Mouse (Mus musculus): ENCODE results near the gene Gria1.

The Gria1 gene

DNA sequence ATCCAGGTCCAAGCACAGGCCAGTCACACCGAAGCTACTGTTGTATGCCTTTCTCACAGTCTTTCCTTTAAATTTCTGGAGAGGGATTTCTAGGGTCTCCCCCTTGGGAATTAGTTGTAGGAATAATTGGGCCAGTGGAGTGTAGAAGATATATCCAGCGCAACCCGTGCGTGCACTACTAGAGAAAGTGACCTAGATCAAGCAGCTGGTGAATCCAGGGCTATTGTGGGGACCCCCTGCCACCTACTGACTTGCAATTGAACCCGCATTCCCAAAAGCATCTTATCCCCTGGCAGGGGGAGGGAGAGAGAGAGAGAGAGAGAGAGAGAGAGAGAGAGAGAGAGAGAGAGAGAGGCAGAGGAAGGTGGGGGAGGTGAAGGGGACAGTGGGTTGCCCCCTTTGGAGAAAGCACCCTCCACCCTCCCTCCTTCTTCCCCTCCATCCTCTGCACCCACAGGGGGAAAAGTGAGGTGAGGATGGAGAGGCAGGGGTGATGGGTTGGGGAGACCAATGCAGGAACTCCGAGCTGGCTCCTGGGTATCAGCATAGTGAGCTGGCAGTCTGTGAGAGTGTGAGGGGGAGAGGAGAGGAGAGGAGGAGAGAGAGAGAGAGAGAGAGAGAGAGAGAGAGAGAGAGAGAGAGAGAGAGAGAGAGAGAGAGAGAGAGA, at the start of gene Gria1:
TSS of gene Gria1 (plus strand) at position 364 of the 667 bp plus-strand sequence.
- DNase-seq (ENCODE audit: low spot score in 2 of 2) = no peak

DNA sequence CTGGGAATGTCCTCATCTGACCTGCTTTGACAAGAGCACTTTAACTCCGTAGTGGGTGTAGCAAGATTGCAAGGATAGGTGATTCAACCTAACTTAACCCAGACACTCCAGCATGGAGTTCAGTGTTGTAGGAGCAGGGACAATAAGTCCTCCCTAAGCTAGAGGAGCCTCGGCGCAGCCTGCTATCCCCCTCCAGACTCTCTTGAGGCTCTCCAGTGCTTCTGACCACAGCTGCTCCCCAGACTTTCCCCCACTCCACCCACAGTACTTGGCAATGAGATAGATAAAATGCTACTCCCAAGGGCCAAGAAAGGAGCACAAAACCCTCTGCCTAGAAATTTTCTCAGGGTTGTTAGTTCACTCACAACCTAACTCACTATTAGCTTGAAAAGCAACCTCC, 49.4 kb upstream of the Gria1 start:
- no peak for DNase-seq (ENCODE audit: low spot score in 2 of 2)

DNA sequence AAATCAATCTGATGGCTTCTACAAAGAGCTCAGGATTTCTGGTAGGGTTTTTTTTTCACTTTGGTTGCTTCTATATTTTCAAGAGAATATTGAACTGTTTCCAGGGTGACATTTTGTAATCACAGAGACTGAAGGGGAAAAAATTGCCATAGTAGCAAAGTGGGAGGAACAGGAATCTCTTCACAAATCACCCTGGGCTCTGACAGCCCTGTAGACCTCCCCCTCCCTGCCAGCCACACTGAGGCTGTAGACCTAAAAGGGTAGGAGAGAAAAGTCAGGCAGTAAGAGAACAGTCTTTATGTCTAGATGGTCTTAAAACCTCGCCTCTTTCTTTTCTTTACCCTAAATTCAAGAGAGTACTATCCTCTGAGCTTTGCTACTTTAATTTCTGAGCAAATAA, 38.4 kb upstream of the Gria1 start:
- no peak for DNase-seq (ENCODE audit: low spot score in 2 of 2)

DNA sequence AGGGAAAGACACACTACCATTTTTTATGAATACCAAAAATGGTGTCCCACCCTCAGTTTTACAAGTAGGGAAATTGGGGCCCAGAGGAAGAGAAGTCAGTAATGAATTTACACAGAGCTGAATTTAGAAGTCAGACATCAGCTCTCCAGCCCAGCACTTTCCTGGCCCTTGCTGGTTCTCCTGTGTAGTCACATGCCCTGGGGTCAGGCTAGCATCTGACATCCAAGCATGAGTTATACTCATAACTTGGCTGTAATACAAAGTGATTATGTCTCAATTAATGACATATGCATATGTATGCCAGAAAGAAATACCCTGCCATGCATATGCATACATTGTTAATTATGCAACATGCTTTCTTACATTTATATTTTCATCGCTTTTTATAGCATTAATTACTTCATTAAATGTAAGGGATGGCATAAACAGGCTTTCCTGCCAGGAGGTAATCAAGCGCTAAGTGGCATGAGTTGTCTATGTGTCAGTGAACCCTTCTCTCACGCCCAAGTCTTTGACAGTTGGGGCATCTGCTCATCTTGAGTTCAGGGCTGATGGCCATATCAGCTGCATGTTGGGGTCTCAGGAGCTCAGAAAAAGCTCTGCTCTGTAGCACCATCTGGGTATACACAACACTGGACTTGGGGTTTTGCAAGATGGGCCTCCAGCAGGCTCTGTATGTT, 26.7 kb upstream of the Gria1 start:
- no peak for DNase-seq (ENCODE audit: low spot score in 2 of 2)

DNA sequence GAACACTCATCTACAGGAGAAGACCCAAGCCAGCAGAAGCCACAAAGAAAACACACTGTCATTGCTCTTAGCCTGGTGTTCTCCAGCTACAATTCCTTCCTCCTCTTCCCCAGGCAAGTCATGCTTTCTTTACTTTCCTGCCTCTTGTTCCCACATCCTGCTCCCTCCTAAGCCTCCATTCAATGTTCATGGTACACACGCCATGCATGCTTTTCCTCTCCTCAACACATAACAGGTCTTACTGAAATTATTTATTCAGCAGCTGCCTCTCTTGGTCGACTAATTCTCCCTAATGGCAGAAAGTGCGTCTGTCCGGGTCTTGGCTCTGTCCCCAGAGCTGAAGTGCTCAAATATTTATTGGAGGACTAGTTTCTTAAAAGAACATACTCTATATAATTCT, 25.7 kb upstream of the Gria1 start:
- no peak for DNase-seq (ENCODE audit: low spot score in 2 of 2)

DNA sequence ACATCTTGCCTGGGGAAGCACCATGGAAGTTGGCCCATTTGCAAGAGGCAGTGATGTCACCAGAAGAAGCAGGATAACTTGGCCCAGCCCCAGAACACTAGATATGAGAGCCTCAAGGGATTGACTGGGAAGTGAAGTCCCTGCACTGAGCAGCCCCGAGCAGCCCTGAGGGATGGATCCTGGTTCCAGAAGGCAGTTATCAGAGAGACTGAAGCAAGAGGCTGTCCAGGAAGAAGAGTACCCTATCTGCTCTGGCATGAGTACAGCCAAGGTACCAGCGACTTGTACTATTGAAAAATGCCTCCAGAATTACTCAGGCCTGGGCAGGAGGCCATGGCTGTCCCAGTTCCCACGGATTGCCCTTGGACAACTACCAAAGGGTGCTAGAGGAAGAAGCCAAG, 11.6 kb upstream of the Gria1 start:
- peak in 1 of 2 experiments; percentile 21 for DNase-seq (ENCODE audit: low spot score in 2 of 2)

DNA sequence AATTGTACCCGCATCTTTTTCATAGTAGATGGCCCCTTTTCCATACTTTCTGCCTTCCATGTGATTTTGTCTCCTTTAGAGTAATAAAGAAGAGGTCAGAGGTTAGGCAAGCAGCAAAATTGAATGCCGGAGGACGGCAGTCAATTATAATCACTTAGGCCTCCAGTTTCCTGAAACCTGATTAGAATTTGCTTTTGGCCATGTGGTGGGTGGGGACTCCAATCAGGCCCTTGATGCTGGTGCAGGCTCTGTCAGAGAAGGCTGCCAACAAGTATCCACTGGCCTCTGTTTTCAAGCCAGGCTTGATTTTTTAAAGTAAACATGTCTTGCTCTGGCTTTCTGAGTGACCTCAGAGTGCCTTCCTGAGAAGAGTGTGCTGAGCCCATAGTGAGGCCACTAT, 6.6 kb upstream of the Gria1 start:
- no peak for DNase-seq (ENCODE audit: low spot score in 2 of 2)

DNA sequence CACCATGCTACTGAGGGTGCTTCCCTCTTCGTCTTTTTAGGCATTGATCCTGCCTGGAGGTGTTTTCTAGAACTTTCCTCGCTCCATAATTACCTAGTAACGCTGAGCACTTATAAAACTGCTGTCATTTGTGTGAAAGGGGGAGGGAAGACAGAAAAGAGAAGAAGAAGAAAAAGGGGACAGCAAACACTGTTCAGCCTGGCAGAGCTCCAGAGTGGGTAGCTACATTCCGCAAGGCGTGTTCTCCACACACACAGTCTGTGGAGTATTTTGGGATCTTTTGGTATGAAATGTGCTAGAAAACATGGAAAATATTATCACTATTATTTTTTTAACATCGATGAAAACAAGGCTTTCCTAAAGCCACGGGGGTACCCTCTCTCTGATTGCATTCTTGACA, 5.8 kb upstream of the Gria1 start:
- no peak for DNase-seq (ENCODE audit: low spot score in 2 of 2)

DNA sequence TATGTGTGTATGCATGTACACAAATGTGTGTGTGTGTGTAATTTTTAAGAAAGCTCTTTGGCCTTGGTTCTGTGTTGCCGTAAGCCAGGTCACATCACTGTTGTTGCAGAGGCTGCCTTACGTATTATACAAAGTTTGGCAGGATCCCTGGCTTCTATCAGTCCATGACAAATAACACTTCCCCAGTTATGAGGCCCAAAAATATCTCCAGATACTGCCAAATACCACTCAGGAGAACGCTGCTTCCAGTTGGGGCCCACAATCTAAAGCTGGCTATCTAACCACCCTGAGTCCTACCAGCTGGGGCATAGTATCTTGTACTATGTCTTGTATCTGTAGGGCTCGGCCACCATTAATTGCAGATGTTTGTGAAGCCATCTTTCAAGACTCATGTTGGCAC, 3.4 kb upstream of the Gria1 start:
- DNase-seq (ENCODE audit: low spot score in 2 of 2) = no peak

DNA sequence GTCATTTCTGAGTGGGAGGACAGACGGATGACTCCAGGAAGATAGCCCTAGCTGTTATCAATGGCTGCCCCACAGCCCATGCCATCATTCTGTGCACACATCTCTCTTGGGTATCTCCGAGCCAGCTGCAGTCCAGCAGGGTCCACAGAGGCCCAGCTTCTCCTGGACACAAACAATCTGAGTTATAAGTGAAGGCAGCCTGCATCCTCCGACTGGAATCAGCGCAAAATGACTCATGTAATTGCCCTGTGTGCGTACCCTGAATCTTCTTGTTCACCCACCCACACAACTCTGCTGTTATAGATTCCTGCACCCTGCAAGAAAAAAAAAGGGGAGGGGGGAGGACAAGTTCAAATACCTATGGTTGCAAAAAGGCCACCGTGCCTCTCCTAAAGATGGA, 576 bp upstream of the Gria1 start:
- no peak for DNase-seq (ENCODE audit: low spot score in 2 of 2)

DNA sequence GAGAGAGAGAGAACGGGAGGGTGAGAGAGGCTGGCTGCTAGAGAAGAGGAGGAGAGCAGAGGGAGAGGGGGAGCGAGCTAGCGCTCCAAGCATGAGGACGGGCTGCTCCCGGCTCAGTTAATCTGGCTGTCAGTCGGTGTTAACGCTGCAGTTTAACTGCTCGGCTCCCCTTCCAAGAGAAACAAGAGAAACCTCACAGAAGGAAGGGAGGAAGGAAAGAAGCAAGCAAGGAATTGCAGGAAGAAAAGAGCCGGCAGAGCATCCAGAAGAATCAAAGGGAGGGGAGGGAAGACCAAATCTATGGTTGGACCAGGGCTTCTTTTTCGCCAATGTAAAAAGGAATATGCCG, 478 bp downstream of the Gria1 start:
- no peak for DNase-seq (ENCODE audit: low spot score in 2 of 2)

DNA sequence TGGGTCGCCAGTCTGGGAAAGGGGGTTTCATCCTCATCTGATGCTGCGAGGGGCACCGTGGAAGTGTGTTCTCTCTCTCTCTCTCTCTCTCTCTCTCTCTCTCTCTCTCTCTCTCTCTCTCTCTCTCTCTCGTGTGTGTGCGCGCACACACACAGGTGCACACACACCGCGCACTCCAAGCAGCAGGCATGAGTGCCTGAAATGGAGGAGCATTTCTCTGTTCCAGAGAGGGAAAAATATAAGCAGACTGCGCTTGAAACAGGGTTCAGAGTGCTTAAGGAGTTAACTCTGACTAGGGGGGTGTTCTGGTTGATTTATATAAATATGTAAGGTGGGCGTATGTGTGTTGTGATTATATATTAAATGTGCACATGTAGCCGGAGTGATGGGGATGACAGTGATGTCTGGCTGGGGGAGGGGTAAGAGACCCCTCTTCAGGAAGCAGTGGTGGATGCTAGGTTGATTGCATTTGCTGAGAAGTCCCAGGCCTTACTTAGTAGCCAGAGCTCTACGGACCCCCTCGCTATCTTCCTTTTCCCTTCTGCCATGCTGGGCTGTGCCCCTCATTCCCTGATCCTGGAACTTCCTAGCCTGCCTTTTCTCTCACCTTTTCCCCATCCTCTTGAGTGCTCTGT, 1.2 kb downstream of the Gria1 start:
- no peak for DNase-seq (ENCODE audit: low spot score in 2 of 2)

DNA sequence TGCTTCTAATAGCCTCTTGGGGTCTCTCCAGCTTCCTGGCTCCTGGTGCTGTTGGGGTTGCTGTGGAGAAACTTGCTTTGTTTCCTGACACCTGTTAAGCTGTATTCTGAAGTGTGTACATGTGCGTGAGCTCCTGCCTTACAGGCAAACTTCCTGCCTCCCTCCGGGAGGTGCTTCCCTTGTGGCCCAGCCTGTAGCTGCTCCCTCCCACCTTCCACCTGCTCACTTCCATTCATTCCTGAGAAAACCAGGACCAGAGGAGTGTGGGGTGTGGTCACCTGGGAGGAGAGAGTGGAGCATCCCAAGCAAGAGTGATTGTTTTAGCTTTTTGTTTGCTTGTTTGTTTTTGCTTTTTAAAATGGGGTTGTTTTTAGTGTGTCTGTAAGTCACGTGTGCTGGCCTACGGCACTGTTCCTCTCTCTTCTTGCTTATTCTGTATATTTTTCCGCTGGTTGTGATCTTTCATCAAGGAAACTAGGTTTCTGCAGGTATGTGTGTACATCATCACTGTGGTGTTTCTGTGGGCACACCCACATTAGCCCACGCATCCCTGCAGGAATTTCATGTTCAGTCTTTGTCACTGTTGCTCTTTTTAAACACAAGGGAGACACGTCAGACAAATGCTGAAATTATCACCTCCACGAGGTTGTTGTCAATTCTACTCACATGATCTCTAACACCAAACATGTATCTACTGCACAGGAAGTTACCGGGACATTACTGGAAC, 2.4 kb downstream of the Gria1 start:
- DNase-seq (ENCODE audit: low spot score in 2 of 2) = no peak

DNA sequence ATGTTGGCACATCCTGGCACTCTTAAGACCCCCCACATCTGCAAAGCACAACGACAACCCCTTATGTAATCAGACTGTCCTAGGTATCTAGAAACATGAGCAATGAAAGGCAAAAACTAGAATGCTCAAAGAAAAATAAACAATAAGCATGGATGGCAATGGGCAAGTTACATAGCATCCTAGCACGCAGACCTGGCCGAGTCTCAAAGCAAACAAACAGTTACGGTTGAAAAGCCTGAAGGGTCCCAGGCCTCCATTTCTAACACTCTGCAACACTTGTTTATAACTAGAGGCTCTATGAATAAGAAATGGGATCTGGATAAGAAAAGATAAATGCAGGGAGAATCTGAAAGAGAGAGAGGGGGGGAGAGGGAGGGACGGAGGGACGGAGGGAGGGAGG, 3.2 kb downstream of the Gria1 start:
- no peak for DNase-seq (ENCODE audit: low spot score in 2 of 2)

DNA sequence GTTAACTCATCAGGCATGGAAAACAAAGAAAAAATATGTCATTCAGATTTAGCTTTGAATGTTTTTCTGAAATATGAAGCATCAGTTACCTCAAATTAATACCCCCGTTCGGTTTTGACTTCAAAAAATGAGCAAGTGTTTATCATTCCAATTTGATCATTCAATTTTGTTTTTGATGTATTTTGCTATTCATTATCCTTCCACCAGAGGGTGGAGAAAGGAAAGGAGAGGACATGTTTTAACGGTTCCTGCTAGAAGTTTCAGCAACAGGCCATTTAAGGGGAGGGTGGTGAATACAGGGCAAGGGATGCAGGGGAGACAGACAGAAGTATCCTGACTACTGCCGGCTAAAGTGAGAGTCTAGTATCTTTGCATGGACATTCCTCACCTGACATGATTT, 7.3 kb downstream of the Gria1 start:
- no peak for DNase-seq (ENCODE audit: low spot score in 2 of 2)

DNA sequence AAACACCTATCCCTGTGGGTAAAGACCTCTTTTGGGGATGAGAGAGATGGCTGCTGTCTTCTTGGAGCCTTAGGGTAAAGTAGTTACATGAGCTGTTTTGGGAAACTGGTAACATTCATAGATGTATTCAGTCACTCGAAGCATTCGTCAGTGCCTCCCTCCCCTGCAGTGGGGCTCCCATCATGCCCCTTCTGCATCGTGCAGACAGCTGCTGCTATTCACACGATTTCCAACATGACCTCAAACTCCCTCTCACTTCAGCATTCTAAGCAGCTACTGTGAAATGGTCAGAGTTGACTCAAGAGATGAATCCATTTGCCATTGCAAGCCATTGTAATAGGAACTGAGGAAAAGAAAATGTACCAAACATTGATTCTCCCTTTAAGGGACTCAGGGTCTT, 11.2 kb downstream of the Gria1 start:
- no peak for DNase-seq (ENCODE audit: low spot score in 2 of 2)

DNA sequence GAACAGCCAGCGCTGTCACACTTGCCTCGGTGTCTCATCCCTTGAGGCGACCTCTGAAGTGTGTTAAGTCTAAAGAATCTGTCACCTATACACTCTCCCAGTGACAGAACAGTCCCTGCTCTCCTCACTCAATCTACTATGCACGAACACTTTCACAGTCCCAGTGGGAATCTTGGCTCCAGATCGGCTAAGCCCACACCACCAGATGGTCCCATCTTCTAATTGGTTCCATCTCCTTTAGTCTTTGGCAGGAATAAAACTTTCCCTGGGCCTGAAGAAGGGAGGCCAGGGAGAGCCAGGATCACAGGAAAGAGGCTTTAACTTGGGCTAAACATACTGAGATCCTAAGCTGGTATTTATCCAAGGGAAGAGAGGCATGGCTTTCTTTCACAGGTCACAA, 19.3 kb downstream of the Gria1 start:
- DNase-seq (ENCODE audit: low spot score in 2 of 2) = no peak

DNA sequence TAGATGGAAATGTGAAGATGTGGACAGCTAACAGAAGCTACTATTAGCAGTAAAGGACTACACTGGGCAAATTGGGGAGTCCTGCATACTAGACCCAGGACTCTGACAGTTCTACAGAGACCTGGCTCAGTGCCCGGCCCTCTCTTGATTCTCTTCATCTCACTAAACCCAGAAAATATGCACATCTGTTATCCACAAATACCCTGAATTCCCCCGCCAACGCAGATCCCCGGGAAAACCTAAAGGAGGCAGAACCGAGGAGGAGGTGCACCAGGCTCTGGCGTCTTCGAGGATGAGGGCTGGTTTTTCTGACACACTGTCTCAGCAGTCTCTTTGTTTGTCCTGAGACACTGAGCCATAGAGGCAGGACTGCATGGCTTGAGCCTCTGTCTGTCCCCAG, 27.6 kb downstream of the Gria1 start:
- no peak for DNase-seq (ENCODE audit: low spot score in 2 of 2)

DNA sequence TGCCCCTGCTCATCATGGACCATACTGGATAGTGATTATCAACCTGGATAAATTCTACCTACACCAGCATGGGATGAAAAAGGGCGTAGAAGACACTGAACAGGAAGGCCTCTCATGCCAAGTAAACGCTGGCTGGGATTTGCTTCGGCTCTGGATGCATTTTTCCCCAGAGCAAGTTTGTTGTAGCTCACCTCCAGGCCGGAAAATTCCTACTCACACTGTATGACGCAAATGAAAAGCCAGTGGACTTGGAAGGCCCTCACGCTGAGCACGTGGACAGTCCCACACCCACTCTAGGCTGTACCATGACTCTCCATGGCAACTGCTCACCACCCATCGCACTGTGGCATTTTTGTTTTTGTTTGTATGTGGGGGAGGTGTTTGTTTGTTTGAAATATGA, 28.1 kb downstream of the Gria1 start:
- DNase-seq (ENCODE audit: low spot score in 2 of 2) = no peak

DNA sequence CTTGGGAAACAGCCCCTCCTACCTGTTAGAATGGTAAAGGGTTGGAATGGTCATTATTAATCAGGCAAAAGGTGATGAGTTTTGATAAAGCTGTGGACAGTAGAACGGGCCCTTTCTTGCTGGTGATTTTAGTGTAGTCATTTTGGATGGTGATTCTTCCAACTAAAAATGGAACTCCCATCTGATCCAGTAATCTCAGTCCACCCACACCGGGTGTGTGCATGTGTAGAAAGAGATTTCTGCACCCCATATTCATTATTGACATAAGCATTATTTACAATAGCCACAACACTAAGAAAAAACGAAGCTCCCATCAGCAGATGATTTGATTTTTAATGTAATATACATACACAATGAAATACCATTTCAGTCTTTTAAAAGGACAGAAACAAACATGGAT, 30.9 kb downstream of the Gria1 start:
- no peak for DNase-seq (ENCODE audit: low spot score in 2 of 2)

DNA sequence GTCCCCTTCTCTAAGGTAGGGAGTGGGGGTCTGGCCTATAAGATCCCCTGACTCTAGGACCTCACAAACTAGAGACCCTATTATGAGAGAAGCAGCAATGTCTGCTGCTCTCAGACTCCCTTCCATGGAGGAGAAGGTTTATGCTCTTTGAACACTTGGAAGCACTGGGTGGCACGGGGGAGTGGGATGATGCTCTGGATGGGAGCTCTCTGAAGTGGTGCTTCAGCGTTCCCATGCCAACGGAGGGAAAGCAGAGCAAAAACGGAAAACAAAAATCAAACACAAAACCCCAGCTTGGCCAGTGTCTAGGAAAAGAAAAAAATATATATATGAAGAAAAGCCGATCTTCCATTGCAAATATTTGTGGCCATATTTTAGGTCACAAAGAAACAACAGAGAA, 33.0 kb downstream of the Gria1 start:
- DNase-seq (ENCODE audit: low spot score in 2 of 2) = no peak

DNA sequence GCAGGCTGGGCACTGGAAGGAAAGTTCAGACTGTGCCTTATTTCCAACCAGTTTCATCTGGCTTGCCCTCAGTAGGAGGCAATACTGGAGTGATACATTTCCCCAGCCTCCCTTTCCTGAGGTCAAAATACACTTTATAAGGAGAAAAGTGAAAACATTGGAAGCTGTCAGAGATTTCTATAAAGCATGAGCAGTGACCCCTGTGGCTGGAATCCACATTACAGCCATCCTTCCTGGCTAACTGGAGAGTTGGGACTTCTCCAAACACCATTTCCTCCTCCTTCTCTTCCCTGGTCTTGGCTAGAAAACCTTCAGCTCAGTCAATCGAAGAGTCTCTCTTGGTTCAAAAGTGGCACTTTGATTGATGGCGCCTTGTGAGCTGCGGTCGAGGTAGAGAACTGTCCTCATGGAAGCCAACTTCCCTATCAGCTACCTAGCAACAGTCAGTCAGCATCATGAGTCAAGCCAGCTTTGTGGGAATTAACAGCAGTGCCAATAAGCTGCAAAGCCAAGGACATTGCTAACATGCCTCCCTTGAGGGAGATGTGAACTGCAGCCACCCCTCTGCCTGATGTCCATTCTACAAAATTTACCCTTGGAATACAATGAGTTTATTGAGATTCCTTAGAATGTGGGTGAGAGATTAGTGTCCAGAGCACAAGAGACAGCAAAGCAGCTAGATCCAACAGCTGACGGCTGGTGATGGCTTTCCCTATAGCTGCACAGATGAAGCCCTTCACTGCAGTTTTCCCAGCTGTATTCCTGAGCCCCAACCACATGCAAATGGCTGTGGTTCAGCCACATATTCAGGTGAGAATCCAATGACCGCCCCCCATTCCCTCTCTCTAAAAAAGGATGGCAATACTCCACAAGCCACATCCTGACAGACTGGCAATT, 40.7 kb downstream of the Gria1 start:
- no peak for DNase-seq (ENCODE audit: low spot score in 2 of 2)

All from urinary bladder, postnatal 36 days (tissue).